Mouse (Mus musculus) myocyte (in vitro differentiated cells): ENCODE measurements around the gene Olfr1230. TPM values are rescaled to one million over a fixed set of nuclear protein-coding genes. Genes with fewer than 3 reads are reported as not detected.

Experiments used
- H3K27me3 ChIP-seq: one replicate; pipeline ENCODE4 v1.6.1; 2011; ENCODE audit not compliant: control insufficient read depth, insufficient read depth, insufficient read length
- H3K36me3 ChIP-seq: one replicate; pipeline ENCODE4 v1.6.1; 2011; ENCODE audit not compliant: control insufficient read depth, insufficient read depth
- H3K4me2 ChIP-seq: one replicate; pipeline ENCODE4 v1.6.1; 2011; ENCODE audit warnings: low read depth, control low read depth
- H3K4me3 ChIP-seq: one replicate; pipeline ENCODE4 v1.5.1; 2011; ENCODE audit warnings: mild to moderate bottlenecking, control low read depth, moderate library complexity
- H3K79me2 ChIP-seq: one replicate; pipeline ENCODE4 v1.6.1; 2011; ENCODE audit not compliant: control insufficient read depth, insufficient read depth
- H3ac ChIP-seq: one replicate; pipeline ENCODE4 v1.6.1; 2011; ENCODE audit not compliant: control insufficient read depth, insufficient read length
- E2F4 ChIP-seq: IDR thresholded peaks from one replicate; pipeline ENCODE4 v1.6.1; 2011; ENCODE audit warnings: mild to moderate bottlenecking, control low read depth, moderate library complexity; ENCODE audit not compliant: insufficient read depth
- MAX ChIP-seq: IDR thresholded peaks from one replicate; pipeline ENCODE4 v1.6.1; 2011; ENCODE audit warnings: low read depth, mild to moderate bottlenecking, control low read depth
- MYOD1 ChIP-seq, 3 experiments: IDR thresholded peaks; one replicate each; pipeline ENCODE4 v1.6.1; 2011; ENCODE audit warnings: control low read depth in 2 of 3, low read depth in 2 of 3, mild to moderate bottlenecking in 2 of 3, moderate library complexity in 1 of 3; ENCODE audit not compliant: insufficient read length in 2 of 3, control insufficient read depth in 1 of 3
- MYOG ChIP-seq, 3 experiments: IDR thresholded peaks; one replicate each; pipeline ENCODE4 v1.6.1; 2011; ENCODE audit warnings: control low read depth in 2 of 3, low read depth in 2 of 3, mild to moderate bottlenecking in 2 of 3; ENCODE audit not compliant: insufficient read length in 2 of 3, control insufficient read depth in 1 of 3, insufficient read depth in 1 of 3
- POLR2A ChIP-seq: IDR thresholded peaks from one replicate; pipeline ENCODE4 v1.6.1; 2011; ENCODE audit warnings: low read depth, mild to moderate bottlenecking, control low read depth, moderate library complexity; ENCODE audit not compliant: insufficient read length
- POLR2AphosphoS2 ChIP-seq: IDR thresholded peaks from one replicate; pipeline ENCODE4 v1.6.1; 2011; ENCODE audit warnings: low read depth, control low read depth; ENCODE audit not compliant: insufficient read length
- TCF12 ChIP-seq: IDR thresholded peaks from one replicate; pipeline ENCODE4 v1.6.1; 2011; ENCODE audit warnings: mild to moderate bottlenecking, control low read depth; ENCODE audit not compliant: poor library complexity, insufficient read depth, severe bottlenecking
- USF1 ChIP-seq: IDR thresholded peaks from one replicate; pipeline ENCODE4 v1.6.1; 2011; ENCODE audit warnings: low read depth, mild to moderate bottlenecking, control low read depth, moderate library complexity
- polyA plus RNA-seq: library from polyadenylated mRNA; unstranded; fragments of >200 nt; fragmentation: generic; extraction: Trizol; gene quantifications from one replicate; pipeline ENCODE4 v1.2.1, GENCODE M21; 2012; ENCODE audit warnings: missing spikeins

The Olfr1230 gene
- polyA plus RNA-seq, 1 experiment, result not detected

DNA sequence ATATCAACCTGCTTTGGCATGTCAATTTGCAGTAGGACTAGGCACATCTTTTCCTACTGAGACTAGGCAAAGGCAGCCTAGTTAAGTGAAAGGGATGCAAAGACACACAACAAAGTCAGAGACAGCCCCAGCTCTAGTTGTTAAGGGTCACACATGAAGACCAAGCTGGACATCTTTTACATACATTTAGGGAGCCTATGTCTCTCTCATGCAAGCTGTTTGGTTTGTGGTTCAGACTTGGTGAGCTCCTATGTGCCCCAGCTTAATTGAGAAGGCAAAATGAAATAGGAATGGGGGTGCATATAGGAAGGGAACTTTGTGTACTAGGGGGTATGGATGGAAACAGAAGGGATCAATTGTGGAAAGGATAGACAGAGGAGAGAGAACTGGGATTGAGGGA lies 43.1 kb downstream of the Olfr1230 start, which contains the start of gene Olfr1228:
Olfr1228 (minus strand) TSS at position 101 of the 400 bp plus-strand sequence.
- TF ChIP-seq MAX, result no peak
- no peak for TF ChIP-seq POLR2AphosphoS2
- no peak for TF ChIP-seq USF1
- TF ChIP-seq MYOD1 (IDR thresholded peaks at IDR 0.05; ENCODE audit: control insufficient read depth in 1 of 3, insufficient read length in 2 of 3, low read depth in 2 of 3), result no peak
- TF ChIP-seq POLR2A, result no peak
- no peak for TF ChIP-seq E2F4
- no peak for TF ChIP-seq MYOG (IDR thresholded peaks at IDR 0.05; ENCODE audit: control insufficient read depth in 1 of 3, insufficient read depth in 1 of 3, insufficient read length in 2 of 3, low read depth in 2 of 3)
- TF ChIP-seq TCF12, result no peak
- Histone ChIP-seq H3K79me2 (no peaks in the 10 kb centered on the region), H3K4me2 (no peak within 1 kb of the TSS)

More for the DNA sequence above, 43.1 kb downstream of the Olfr1230 start, which contains the start of gene Olfr1228:
- no peak within 1 kb of the TSS for H3ac ChIP-seq
- no peak within 1 kb of the TSS for H3K4me3 ChIP-seq
- H3K36me3 ChIP-seq, result no peaks in the 10 kb centered on the region
- no peaks in the 10 kb centered on the region for H3K27me3 ChIP-seq

Other genes starting within 250 kb of the Olfr1230 start
- gene Olfr1218, start 236.1 kb downstream of the Olfr1230 start, polyA plus RNA-seq, result not detected
- gene Olfr1219, start 213.8 kb downstream of the Olfr1230 start, polyA plus RNA-seq, result not detected
- gene Olfr1220, start 190.4 kb downstream of the Olfr1230 start, polyA plus RNA-seq, result not detected
- gene Olfr1221, start 180.0 kb downstream of the Olfr1230 start, polyA plus RNA-seq, result not detected
- gene Olfr1222, start 164.2 kb downstream of the Olfr1230 start, polyA plus RNA-seq, result not detected
- not detected for gene Olfr1223, start 145.7 kb downstream of the Olfr1230 start, polyA plus RNA-seq
- not detected for gene Olfr1224-ps1, start 133.2 kb downstream of the Olfr1230 start, polyA plus RNA-seq
- not detected for gene Olfr1225, start 122.6 kb downstream of the Olfr1230 start, polyA plus RNA-seq
- gene Olfr1226, start 97.2 kb downstream of the Olfr1230 start, polyA plus RNA-seq, result not detected
- not detected for gene Olfr1228, start 43.2 kb downstream of the Olfr1230 start, polyA plus RNA-seq
- not detected for gene Olfr1229, start 9.3 kb downstream of the Olfr1230 start, polyA plus RNA-seq
- gene Olfr1231, start 9.8 kb upstream of the Olfr1230 start, polyA plus RNA-seq, result not detected
- not detected for gene Olfr1232, start 32.4 kb upstream of the Olfr1230 start, polyA plus RNA-seq
- not detected for gene Olfr1233, start 45.1 kb upstream of the Olfr1230 start, polyA plus RNA-seq
- gene Olfr1234, start 67.6 kb upstream of the Olfr1230 start, polyA plus RNA-seq, result not detected
- not detected for gene Olfr1238, start 112.4 kb upstream of the Olfr1230 start, polyA plus RNA-seq
- not detected for gene Olfr1239, start 123.1 kb upstream of the Olfr1230 start, polyA plus RNA-seq
- not detected for gene Olfr1240, start 145.7 kb upstream of the Olfr1230 start, polyA plus RNA-seq
- gene Olfr1241, start 189.9 kb upstream of the Olfr1230 start, polyA plus RNA-seq, result not detected
- gene Olfr1242, start 201.1 kb upstream of the Olfr1230 start, polyA plus RNA-seq, result not detected
- not detected for gene Olfr1243, start 234.2 kb upstream of the Olfr1230 start, polyA plus RNA-seq